Mouse (Mus musculus) thymus, postnatal 14 days (tissue): ENCODE results near the gene Psmf1.
A peak's percentile ranks its signal among the peaks of the same experiment; 100 is the strongest.

Source experiments
- DNase-seq: peaks from one replicate; pipeline ENCODE4 v3.0.0; 2021

Psmf1 gene

GRCm38 (mm10) chr2:151733151-151733865 lies 10.7 kb downstream of the Psmf1 start:
- no peak for DNase-seq

GRCm38 (mm10) chr2:151724094-151724493 lies 19.9 kb downstream of the Psmf1 start:
- DNase-seq = no peak

DNA sequence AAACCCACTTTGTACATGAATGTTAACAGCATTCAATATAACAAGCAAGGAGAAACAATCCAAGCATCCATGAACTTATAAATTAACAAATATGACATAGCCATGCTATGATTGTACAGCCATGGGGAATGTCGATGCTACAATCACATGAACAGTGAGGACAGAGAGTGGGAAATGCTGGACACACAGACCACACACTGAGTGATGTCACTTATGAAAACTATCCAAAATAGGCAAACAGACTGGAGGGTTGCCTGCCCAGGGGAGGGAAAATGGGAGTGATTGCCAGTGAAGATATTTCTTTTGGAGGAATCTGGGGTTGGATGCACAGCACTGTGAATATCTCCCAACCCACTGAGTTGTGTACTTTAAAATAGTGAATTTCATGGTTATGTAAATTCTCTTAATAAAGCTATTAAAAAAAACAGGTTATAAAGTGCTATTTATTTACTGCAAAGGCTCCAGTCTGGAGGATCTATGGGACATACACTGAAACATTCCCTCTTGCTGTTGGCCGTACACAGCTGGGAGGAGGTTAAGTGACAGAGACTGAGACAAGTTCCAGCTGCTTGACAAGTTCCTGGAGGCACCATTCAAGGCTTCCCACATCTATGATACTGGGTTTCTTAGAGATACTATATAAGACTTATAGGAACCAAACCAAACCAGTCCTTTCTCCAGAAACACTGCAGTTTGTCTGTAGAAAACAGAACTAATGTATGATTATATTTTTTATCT lies 27.5 kb downstream of the Psmf1 start:
- DNase-seq = no peak

- DNase-seq = no peak
These were observed 28.5 kb downstream of the Psmf1 start for GRCm38 (mm10) chr2:151715526-151715925.

DNA sequence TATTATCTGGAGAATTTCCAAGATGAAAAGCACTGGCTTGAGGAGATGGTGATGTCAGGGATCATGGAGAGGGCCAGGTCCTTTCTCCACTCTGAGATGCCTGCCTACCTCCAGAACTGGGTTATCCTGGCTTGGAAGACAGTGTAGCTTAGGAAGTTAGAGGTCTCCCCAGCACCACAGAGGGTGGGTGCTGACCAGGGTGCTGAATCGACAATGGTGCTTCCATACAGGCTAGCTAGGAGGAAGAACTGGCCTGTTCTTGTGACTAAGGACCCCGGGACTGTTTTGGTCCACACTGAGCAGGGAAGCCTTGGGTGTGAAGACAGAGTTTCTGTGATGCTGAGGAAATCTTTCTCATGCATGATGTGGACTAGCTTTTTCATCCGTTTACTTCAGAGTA lies 31.3 kb downstream of the Psmf1 start:
- peak; percentile 22 for DNase-seq

DNA sequence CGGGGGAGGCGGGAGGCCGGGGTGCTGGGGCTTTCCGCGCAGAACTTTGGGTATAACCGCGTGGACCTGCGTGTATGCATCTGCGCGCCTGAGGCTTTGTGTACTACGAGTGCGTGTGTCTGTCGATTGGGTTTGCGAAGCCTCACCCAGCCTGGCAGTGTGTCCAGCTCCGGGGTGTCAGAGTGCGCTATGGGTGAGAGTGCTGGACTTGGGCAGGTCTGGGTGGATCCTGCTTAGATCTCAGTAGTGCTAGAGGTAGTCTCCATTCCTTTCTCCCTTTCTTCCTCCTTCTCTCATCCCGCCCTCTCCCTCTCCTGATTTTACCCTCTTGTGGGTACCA lies 41.2 kb downstream of the Psmf1 start:
- DNase-seq = no peak

DNA sequence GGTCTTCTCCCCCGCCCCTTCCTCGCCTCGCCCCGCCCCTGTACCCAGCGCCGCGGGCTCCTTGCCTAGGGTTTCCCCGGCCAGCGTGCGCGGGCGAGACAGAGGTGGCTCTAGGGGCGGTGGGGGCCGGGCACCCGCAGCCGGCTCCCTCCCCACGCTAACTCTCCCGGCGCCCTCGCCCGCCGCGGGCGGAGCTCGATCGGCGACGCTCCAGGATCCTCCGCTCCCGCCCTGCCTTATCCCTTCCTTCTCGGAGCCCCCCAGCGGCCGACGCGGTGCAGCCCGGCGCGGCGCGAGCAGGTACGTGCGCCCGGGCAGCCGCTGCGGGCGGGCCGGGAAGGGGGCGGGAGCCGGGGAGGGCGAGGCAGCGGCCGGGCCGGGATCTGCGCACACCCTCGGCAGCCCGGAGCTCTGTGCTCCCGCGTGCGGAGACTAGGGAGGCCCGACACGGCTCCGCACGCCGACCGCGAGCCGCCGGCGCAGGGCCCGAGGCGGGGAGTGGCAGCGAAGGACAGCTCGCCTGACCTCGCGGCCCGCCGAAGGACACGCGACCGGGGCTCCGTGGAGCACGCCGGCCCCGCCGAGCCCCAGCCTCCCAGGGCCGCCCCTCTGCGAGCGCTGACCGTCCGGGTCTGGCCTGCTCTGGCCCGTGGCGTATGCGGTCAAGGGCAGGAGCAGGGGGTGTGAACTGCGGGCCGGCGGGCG lies 41.7 kb downstream of the Psmf1 start:
- DNase-seq = peak; percentile 38

DNA sequence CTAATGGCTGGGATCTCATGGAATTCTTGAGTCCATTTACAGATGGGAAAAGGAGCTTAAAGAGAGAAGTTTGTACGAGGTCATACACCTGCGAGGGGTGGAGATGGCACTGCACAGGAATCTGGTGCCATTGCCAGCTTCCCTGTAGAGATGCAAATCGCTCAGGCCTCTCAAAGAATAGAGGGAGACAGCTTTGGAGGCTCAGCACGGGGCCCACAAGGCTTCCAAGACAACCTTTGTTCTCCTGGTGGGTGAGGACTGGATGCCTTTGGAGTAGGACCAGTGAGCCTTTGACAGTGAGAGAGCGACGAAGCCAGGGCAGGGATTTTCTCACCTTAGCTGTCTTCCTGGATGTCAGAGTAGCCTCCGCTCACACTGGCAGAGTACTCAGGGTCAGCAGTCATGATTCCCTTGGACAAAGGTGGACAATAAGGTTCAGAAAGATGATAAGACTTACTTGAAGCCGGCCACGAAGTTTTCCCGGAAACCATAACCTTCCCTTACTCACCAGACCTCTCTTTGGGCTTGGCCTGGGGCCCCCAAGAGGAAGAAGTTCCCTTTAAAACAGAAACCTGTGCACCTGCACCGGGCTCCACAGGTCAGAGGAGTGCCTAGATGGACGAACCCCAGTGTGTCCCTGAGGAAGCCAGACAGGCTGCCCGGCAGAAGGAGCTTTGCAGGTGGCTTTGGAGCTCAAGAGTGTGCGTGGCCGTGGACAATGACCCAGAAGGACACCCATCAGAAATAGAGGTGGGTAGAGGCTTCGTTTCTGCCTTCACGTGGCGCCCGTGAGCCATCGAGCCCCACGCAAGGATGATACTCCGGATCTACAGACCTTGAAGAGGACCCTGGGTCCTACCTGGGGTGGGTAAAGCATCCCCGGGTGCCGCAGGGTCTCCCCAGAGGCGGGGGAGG lies 42.5 kb downstream of the Psmf1 start, which contains the start of gene Tmem74b:
Tmem74b (plus strand) TSS at position 778 of the 915 bp plus-strand sequence.
- no peak for DNase-seq

GRCm38 (mm10) chr2:151682976-151683375 lies 61.0 kb downstream of the Psmf1 start:
- DNase-seq = no peak

- DNase-seq = peak; percentile 40
These were observed 61.6 kb downstream of the Psmf1 start for GRCm38 (mm10) chr2:151682357-151682756.

DNA sequence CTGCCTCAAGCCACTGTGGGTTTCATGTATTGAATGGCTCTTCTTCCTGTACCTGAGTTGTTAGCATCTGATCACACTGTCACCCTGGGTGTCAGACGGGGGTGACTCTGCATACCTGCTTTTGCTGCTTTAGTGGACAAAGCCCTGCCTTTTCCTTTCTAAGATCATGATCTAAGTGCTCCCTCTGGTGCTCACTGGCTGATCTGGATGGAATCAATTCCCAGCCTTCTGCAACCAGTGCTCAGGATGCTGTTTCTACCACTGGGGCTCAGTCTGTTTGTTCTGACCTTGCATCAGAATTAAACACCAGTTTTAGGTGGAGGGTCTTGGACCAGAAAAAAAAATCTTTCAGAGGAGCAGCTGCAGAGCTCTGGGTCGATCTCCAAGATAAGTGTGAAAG lies 67.8 kb downstream of the Psmf1 start:
- DNase-seq = no peak

GRCm38 (mm10) chr2:151670968-151671329 lies 73.0 kb downstream of the Psmf1 start:
- no peak for DNase-seq

GRCm38 (mm10) chr2:151670026-151670967 lies 73.7 kb downstream of the Psmf1 start:
- peak; percentile 8 for DNase-seq

GRCm38 (mm10) chr2:151668433-151668832 lies 75.6 kb downstream of the Psmf1 start, which contains the start of gene Rad21l:
TSS of gene Rad21l (minus strand) at chr2:151668533.
- DNase-seq = no peak
